9 mouse cellular contexts compared by ENCODE assay signal in genomic region chr4:32561555-32562095, GRCm38 (mm10). TPM values are rescaled to one million over a fixed set of nuclear protein-coding genes. Genes with fewer than 3 reads are reported as not detected.
DNase-seq lines count a peak whose midpoint lies in the region; ATAC-seq and TF ChIP-seq lines count a peak whose summit lies in the region.
"Had no signal": no experiment of that assay in that cellular context is flagged by ENCODE, and none has a peak within 500 bp of the region (broad histone marks: within the 10 kb centered on the region; RNA-seq: fewer than 3 reads in every experiment).

No protein-coding gene starts in this region.

- WGBS in forebrain, embryonic 10.5 days: 62% methylated on average over 12 of the region's 12 CpGs
- 47% methylated on average over 12 of the region's 12 CpGs for WGBS in heart, embryonic 15.5 days
- WGBS in kidney, postnatal 0 days: 52% methylated on average over 12 of the region's 12 CpGs
- WGBS in lung, adult 2 months: 26% methylated on average over 12 of the region's 12 CpGs

- no peak for ATAC-seq in heart, embryonic 15.5 days (replicated peaks; ENCODE audit: insufficient number of reproducible peaks, insufficient read depth, low FRiP score, low read depth)
- ATAC-seq in kidney, postnatal 0 days (replicated peaks; ENCODE audit: low FRiP score, low read depth): no peak
- no peak for ATAC-seq in inflammation-experienced regulatory T-cells, adult 6 months

- H3K4me1 ChIP-seq in forebrain, embryonic 10.5 days: peaks cover 26% of the 10 kb centered on the region
- H3K4me1 ChIP-seq in heart, embryonic 15.5 days (replicated peaks): peaks cover 13% of the 10 kb centered on the region
- H3K4me1 ChIP-seq in kidney, postnatal 0 days (replicated peaks; ENCODE audit: insufficient read depth, low read length): no peaks in the 10 kb centered on the region
- H3K4me1 ChIP-seq in lung, adult 2 months (ENCODE audit: control insufficient read depth, insufficient read depth, low read length): peaks cover 5% of the 10 kb centered on the region

- TF ChIP-seq POLR2A in lung, adult 2 months (IDR thresholded peaks at IDR 0.05; ENCODE audit: borderline replicate concordance, extremely low read depth, low read depth, low read length): no peak

- H3K27ac ChIP-seq in forebrain, embryonic 10.5 days: peak overlapping the region; percentile 40
- H3K27ac ChIP-seq in heart, embryonic 15.5 days: peak overlapping the region; percentile 49; the same call in 1 of the 2 replicates
- no peak overlapping the region for H3K27ac ChIP-seq in kidney, postnatal 0 days

- peak; percentile 24 for DNase-seq in 416B (ENCODE audit: low read depth)
- peak; percentile 80 for DNase-seq in adrenal gland, adult 2 months
- peak; percentile 26 for DNase-seq in forebrain, embryonic 10.5 days (ENCODE audit: extremely low spot score, low spot score)
- peak; percentile 42 for DNase-seq in kidney, postnatal 0 days (ENCODE audit: low spot score)
- DNase-seq in lung, adult 2 months: no peak
- DNase-seq in retina, embryonic 14.5 days (ENCODE audit: low spot score): peak; percentile 78

- peak; percentile 49 for TF ChIP-seq CTCF in kidney, postnatal 0 days (IDR thresholded peaks at IDR 0.05; ENCODE audit: low read depth)
- peak; percentile 48; the same call in 1 of the 2 replicates for TF ChIP-seq CTCF in lung, adult 2 months (IDR thresholded peaks at IDR 0.05; ENCODE audit: insufficient read depth, low read length)

- H3K9ac ChIP-seq in heart, embryonic 15.5 days: no peak overlapping the region
- no peak overlapping the region for H3K9ac ChIP-seq in kidney, postnatal 0 days (ENCODE audit: low read depth, low read length)

- peaks cover 27% of the 10 kb centered on the region for H3K36me3 ChIP-seq in forebrain, embryonic 10.5 days (replicated peaks)
- H3K36me3 ChIP-seq in heart, embryonic 15.5 days: no peaks in the 10 kb centered on the region
- 0 out of 2 replicates have a peak, but pooled peaks cover 8% of the 10 kb centered on the region for H3K36me3 ChIP-seq in kidney, postnatal 0 days (ENCODE audit: insufficient read depth, low read length)

- no peaks in the 10 kb centered on the region for H3K27me3 ChIP-seq in forebrain, embryonic 10.5 days (ENCODE audit: poor library complexity, severe bottlenecking)
- no peaks in the 10 kb centered on the region for H3K27me3 ChIP-seq in heart, embryonic 15.5 days
- no peaks in the 10 kb centered on the region for H3K27me3 ChIP-seq in kidney, postnatal 0 days (ENCODE audit: insufficient read depth, low read length)

- 0 out of 2 replicates have a peak overlapping the region, but pooled peaks have one; percentile 13 for H3K4me2 ChIP-seq in heart, embryonic 15.5 days
- H3K4me2 ChIP-seq in kidney, postnatal 0 days (ENCODE audit: low read length): no peak overlapping the region

- no peaks in the 10 kb centered on the region for H3K9me3 ChIP-seq in forebrain, embryonic 10.5 days
- H3K9me3 ChIP-seq in heart, embryonic 15.5 days (replicated peaks): no peaks in the 10 kb centered on the region
- no peaks in the 10 kb centered on the region for H3K9me3 ChIP-seq in kidney, postnatal 0 days (replicated peaks; ENCODE audit: low read length)

- no peak overlapping the region for H3K4me3 ChIP-seq in forebrain, embryonic 10.5 days
- H3K4me3 ChIP-seq in heart, embryonic 15.5 days: no peak overlapping the region
- H3K4me3 ChIP-seq in kidney, postnatal 0 days (replicated peaks; ENCODE audit: low read depth, low read length): no peak overlapping the region
- H3K4me3 ChIP-seq in lung, adult 2 months (replicated peaks; ENCODE audit: extremely low read depth, low read depth, low read length): peak overlapping the region; percentile 7

RNA-seq across cellular contexts. Expression of gene Gja10, which starts 40.9 kb away (rescaled TPM):
- not detected for total RNA-seq in adrenal gland, adult 2 months (2021)
- polyA plus RNA-seq in adrenal gland, adult 2 months (2012; rRNA removed): not detected in 2 replicates
- not detected in 2 replicates for polyA plus RNA-seq in forebrain, embryonic 10.5 days (2016; fragmentation: Nextera tagmentation; extraction: Ambion mirVana)
- not detected in 2 replicates for polyA plus RNA-seq in heart, embryonic 15.5 days (2015; fragmentation: Nextera tagmentation; extraction: Ambion mirVana)
- not detected in 2 replicates for polyA plus RNA-seq in kidney, postnatal 0 days (2015; fragmentation: Nextera tagmentation; extraction: Ambion mirVana)
- not detected in 2 replicates for polyA plus RNA-seq in lung, adult 2 months (2012; rRNA removed)
- not detected for polyA plus RNA-seq in inflammation-experienced regulatory T-cells, adult 6 months (2017; shearing (Covaris generic))
- total RNA-seq: layer of hippocampus, postnatal 25 days had no signal

RNA-seq across cellular contexts. Expression of gene Casp8ap2, which starts 53.6 kb away (rescaled TPM):
- 1 to 10 TPM; 7.9 to 8.9 TPM for total RNA-seq in adrenal gland, adult 2 months (2021)
- 0.10 and 0.31 TPM in 2 replicates for polyA plus RNA-seq in adrenal gland, adult 2 months (2012; rRNA removed)
- polyA plus RNA-seq in forebrain, embryonic 10.5 days (2016; fragmentation: Nextera tagmentation; extraction: Ambion mirVana): 82.0 and 82.3 TPM in 2 replicates
- polyA plus RNA-seq in heart, embryonic 15.5 days (2015; fragmentation: Nextera tagmentation; extraction: Ambion mirVana): 24.7 and 31.6 TPM in 2 replicates
- 35.3 and 38.7 TPM in 2 replicates for polyA plus RNA-seq in kidney, postnatal 0 days (2015; fragmentation: Nextera tagmentation; extraction: Ambion mirVana)
- polyA plus RNA-seq in lung, adult 2 months (2012; rRNA removed): 1.7 and 6.7 TPM in 2 replicates
- polyA plus RNA-seq in inflammation-experienced regulatory T-cells, adult 6 months (2017; shearing (Covaris generic)): 10 to 100 TPM; 37.4 to 47.1 (median 46.6) TPM
